Mouse (Mus musculus) erythroblast, embryonic 14.5 days (primary cell): ENCODE results near the gene Iqschfp.

Experiments
- GATA1 ChIP-seq: IDR thresholded peaks from 2 replicates; pipeline ENCODE4 v1.6.1; 2012; ENCODE audit warnings: low read length, inconsistent platforms, mixed read lengths
- TAL1 ChIP-seq: IDR thresholded peaks from 3 replicates; pipeline ENCODE4 v1.6.1; 2012; ENCODE audit warnings: low read length, inconsistent platforms, mixed read lengths

- TF ChIP-seq GATA1 (no peak), TAL1 (no peak)
Observed at GRCm38 (mm10) chr3:68623036-68623435, 731.0 kb downstream of the Iqschfp start.
